16 mouse cellular contexts compared by ENCODE assay signal in genomic region chr2:125938993-125939642, GRCm38 (mm10).
DNase-seq lines count a peak whose midpoint lies in the region; ATAC-seq and TF ChIP-seq lines count a peak whose summit lies in the region.
"Had no signal": no experiment of that assay in that cellular context is flagged by ENCODE, and none has a peak within 500 bp of the region (broad histone marks: within the 10 kb centered on the region; RNA-seq: fewer than 3 reads in every experiment).

No protein-coding gene starts in this region.

- no peak overlapping the region for H3K4me2 ChIP-seq in embryonic facial prominence, embryonic 14.5 days (ENCODE audit: low read depth, low read length)
- H3K4me2 ChIP-seq: hindbrain, embryonic 15.5 days; limb, embryonic 12.5 days; neural tube, embryonic 15.5 days had no signal

- peak; percentile 83 for DNase-seq in embryonic facial prominence, embryonic 14.5 days (ENCODE audit: low spot score)
- DNase-seq in embryonic facial prominence, embryonic 10.5 days (ENCODE audit: low spot score): no peak
- DNase-seq in ovary, postnatal 14 days (ENCODE audit: low spot score): no peak
- no peak for DNase-seq in heart, adult 11 months
- DNase-seq: cerebellum, postnatal 36 days; kidney, adult 18-20 months; kidney, postnatal 14 days; thymus, postnatal 36 days had no signal

- no peak overlapping the region for H3K9ac ChIP-seq in embryonic facial prominence, embryonic 14.5 days (ENCODE audit: low read depth, low read length)
- H3K9ac ChIP-seq: hindbrain, embryonic 15.5 days; limb, embryonic 12.5 days; liver, embryonic 14.5 days; neural tube, embryonic 15.5 days had no signal

- WGBS in embryonic facial prominence, embryonic 14.5 days: 76% methylated on average over 6 of the region's 6 CpGs
- 88% methylated on average over 6 of the region's 6 CpGs for WGBS in embryonic facial prominence, embryonic 10.5 days

- H3K9me3 ChIP-seq in embryonic facial prominence, embryonic 14.5 days (ENCODE audit: control insufficient read depth, low read length): no peaks in the 10 kb centered on the region
- no peaks in the 10 kb centered on the region for H3K9me3 ChIP-seq in embryonic facial prominence, embryonic 10.5 days
- no peaks in the 10 kb centered on the region for H3K9me3 ChIP-seq in megakaryocyte, embryonic 14.5 days
- H3K9me3 ChIP-seq: hindbrain, embryonic 15.5 days; limb, embryonic 12.5 days; neural tube, embryonic 15.5 days had no signal

- peak; percentile 63 for ATAC-seq in embryonic facial prominence, embryonic 14.5 days (ENCODE audit: low read depth)
- no peak for ATAC-seq in megakaryocyte, adult 5-6 weeks (ENCODE audit: poor library complexity, severe bottlenecking)
- ATAC-seq: lung, postnatal 0 days had no signal

- 0 out of 2 replicates have a peak, but pooled peaks cover 4% of the 10 kb centered on the region for H3K36me3 ChIP-seq in embryonic facial prominence, embryonic 14.5 days (ENCODE audit: control insufficient read depth, insufficient read depth, low read length)
- H3K36me3 ChIP-seq in embryonic facial prominence, embryonic 10.5 days (replicated peaks): peaks cover 15% of the 10 kb centered on the region
- H3K36me3 ChIP-seq in megakaryocyte, embryonic 14.5 days (replicated peaks; ENCODE audit: low read length): peaks cover 79% of the 10 kb centered on the region
- H3K36me3 ChIP-seq: hindbrain, embryonic 15.5 days; limb, embryonic 12.5 days; neural tube, embryonic 15.5 days had no signal

- peak overlapping the region; percentile 55 for H3K27ac ChIP-seq in embryonic facial prominence, embryonic 14.5 days (replicated peaks; ENCODE audit: low read depth, low read length)
- H3K27ac ChIP-seq in embryonic facial prominence, embryonic 10.5 days (replicated peaks): no peak overlapping the region
- peak overlapping the region; percentile 70 for H3K27ac ChIP-seq in embryonic fibroblast, embryonic 13.5 days (ENCODE audit: insufficient read depth, low read length)
- H3K27ac ChIP-seq: hindbrain, embryonic 15.5 days; limb, embryonic 12.5 days; liver, embryonic 14.5 days; neural tube, embryonic 15.5 days had no signal

- TF ChIP-seq CTCF in embryonic fibroblast, embryonic 13.5 days (IDR thresholded peaks at IDR 0.05; ENCODE audit: borderline replicate concordance, insufficient read depth, low read length): no peak

- H3K4me1 ChIP-seq in embryonic facial prominence, embryonic 14.5 days (ENCODE audit: control insufficient read depth, insufficient read depth, low read length): no peaks in the 10 kb centered on the region
- no peaks in the 10 kb centered on the region for H3K4me1 ChIP-seq in embryonic facial prominence, embryonic 10.5 days
- peaks cover 86% of the 10 kb centered on the region for H3K4me1 ChIP-seq in megakaryocyte, embryonic 14.5 days
- H3K4me1 ChIP-seq in embryonic fibroblast, embryonic 13.5 days (ENCODE audit: control insufficient read depth, insufficient read depth, low read length): peaks cover 13% of the 10 kb centered on the region
- H3K4me1 ChIP-seq: hindbrain, embryonic 15.5 days; limb, embryonic 12.5 days; neural tube, embryonic 15.5 days had no signal

- no peak overlapping the region for H3K4me3 ChIP-seq in embryonic facial prominence, embryonic 14.5 days (ENCODE audit: low read depth, low read length)
- H3K4me3 ChIP-seq in embryonic facial prominence, embryonic 10.5 days: no peak overlapping the region
- H3K4me3 ChIP-seq in megakaryocyte, embryonic 14.5 days (replicated peaks): peak overlapping the region; percentile 12
- H3K4me3 ChIP-seq in embryonic fibroblast, embryonic 13.5 days (ENCODE audit: insufficient read depth, low read length): no peak overlapping the region
- H3K4me3 ChIP-seq: hindbrain, embryonic 15.5 days; limb, embryonic 12.5 days; neural tube, embryonic 15.5 days had no signal

- H3K27me3 ChIP-seq in embryonic facial prominence, embryonic 14.5 days (replicated peaks; ENCODE audit: control insufficient read depth, insufficient read depth, low read length): no peaks in the 10 kb centered on the region
- H3K27me3 ChIP-seq in embryonic facial prominence, embryonic 10.5 days (replicated peaks; ENCODE audit: low read depth, poor library complexity, severe bottlenecking): no peaks in the 10 kb centered on the region
- H3K27me3 ChIP-seq in megakaryocyte, embryonic 14.5 days (replicated peaks): no peaks in the 10 kb centered on the region
- H3K27me3 ChIP-seq: hindbrain, embryonic 15.5 days; limb, embryonic 12.5 days; neural tube, embryonic 15.5 days had no signal

- no peak for TF ChIP-seq POLR2A in embryonic fibroblast, embryonic 13.5 days (IDR thresholded peaks at IDR 0.05; ENCODE audit: low read depth, low read length)
